Mouse (Mus musculus) cortical plate, adult 2 months (tissue): ENCODE measurements around the gene Lmf1.

Experiments used
- CTCF ChIP-seq: fragments of 200-500 bp; IDR thresholded peaks from 2 replicates; pipeline ENCODE4 v1.5.1; 2011; ENCODE audit warnings: mild to moderate bottlenecking, control low read depth, low read length; ENCODE audit not compliant: insufficient read depth; ENCODE audit errors: extremely low read depth
- POLR2A ChIP-seq: fragments of 200-500 bp; IDR thresholded peaks from 2 replicates; pipeline ENCODE4 v1.6.1; 2011; ENCODE audit warnings: mild to moderate bottlenecking, low read length, control low read depth; ENCODE audit not compliant: insufficient read depth; ENCODE audit errors: extremely low read depth

DNA sequence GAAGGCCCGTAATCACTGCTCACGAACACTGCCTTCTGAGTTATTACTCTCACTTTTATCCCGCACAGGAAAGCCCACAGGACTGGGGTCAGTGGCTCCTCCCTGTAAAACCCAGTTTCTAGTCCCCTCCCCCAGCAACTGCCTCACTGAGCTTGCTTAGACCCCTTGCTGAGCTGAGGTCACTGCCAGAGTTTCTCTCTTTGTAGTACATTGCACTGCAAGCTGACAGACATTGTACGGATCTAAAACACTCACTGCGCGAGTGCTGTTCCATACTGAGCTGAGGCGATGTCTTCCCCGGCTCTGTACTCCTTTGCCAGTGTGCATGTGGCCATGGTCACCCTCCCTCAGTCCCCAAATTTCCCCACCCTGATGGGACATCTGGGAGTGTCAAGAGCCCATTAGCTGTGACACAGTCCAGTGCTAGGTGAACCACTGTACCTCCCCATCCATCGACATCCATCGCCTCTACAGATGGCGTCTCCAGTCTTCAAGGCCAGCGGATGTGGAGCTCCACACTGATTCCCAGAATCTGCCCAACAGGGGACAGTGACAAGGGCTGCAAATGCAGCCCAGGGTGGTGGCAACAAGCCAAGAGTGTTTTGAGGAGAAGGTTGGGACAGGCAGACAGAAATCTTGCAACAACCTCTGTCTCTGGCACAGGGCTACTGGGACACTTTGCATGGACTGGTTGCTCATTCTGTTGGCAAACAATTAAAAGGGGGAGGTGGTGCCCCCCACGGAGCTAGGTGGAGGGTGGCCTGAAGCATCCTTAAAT, 64.8 kb downstream of the Lmf1 start:
- no peak for TF ChIP-seq POLR2A
- no peak for TF ChIP-seq CTCF
